Mouse (Mus musculus) E14TG2a.4 (cell line): ENCODE data around the gene 3110082J24Rik.

Experiments used
- H3K27me3 ChIP-seq: 2 replicates; pipeline ENCODE4 v1.6.1; 2014; ENCODE audit warnings: low read length, control low read depth; ENCODE audit not compliant: insufficient read depth
- H3K36me3 ChIP-seq: 2 replicates; pipeline ENCODE4 v1.6.1; 2014; ENCODE audit warnings: low read length, control low read depth; ENCODE audit not compliant: insufficient read depth
- H3K4me1 ChIP-seq: replicated peaks from 2 replicates; pipeline ENCODE4 v1.6.1; 2014; ENCODE audit warnings: low read depth, low read length, control low read depth
- H3K4me3 ChIP-seq: replicated peaks from 2 replicates; pipeline ENCODE4 v1.5.1; 2014; ENCODE audit warnings: mild to moderate bottlenecking, low read length
- H3K9me3 ChIP-seq: 2 replicates; pipeline ENCODE4 v1.6.1; 2014; ENCODE audit warnings: low read length, control low read depth
- CTCF ChIP-seq: conservative IDR thresholded peaks from 2 replicates; pipeline ENCODE4 v1.5.1; 2014; ENCODE audit warnings: low read length
- NANOG ChIP-seq: IDR thresholded peaks from 2 replicates; pipeline ENCODE4 v1.6.1; 2014; ENCODE audit warnings: borderline replicate concordance, low read length, mixed read lengths
- POU5F1 ChIP-seq: IDR thresholded peaks from 2 replicates; pipeline ENCODE4 v1.6.1; 2014; ENCODE audit warnings: low read length, borderline replicate concordance

The 3110082J24Rik gene

DNA sequence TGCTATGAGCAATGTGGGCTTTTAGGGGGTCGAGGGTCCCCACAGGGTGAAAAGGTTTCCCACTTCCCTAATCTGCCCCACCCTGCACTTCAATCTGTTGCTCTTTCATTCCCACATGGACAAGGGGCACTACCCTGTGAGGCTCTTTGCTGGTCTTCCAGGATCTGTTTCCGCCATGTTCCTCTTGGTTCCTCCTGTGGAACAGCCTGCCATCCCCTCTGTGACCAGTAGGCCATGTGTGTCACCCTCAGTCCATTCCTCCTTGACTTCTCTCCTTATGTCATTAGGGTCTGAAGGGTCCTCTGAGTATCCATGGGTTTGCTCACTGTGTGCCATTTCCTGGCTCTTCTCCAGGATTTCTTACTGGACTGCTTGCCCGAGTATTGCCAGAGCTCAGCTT lies 5.9 kb upstream of the 3110082J24Rik start:
- Histone ChIP-seq H3K4me3 (peak overlapping the region; percentile 45), H3K4me1 (peaks cover 68% of the 10 kb centered on the region)
- TF ChIP-seq CTCF, result no peak; the same call in 1 of the 2 replicates
- no peak for TF ChIP-seq POU5F1
- TF ChIP-seq NANOG, result no peak

DNA sequence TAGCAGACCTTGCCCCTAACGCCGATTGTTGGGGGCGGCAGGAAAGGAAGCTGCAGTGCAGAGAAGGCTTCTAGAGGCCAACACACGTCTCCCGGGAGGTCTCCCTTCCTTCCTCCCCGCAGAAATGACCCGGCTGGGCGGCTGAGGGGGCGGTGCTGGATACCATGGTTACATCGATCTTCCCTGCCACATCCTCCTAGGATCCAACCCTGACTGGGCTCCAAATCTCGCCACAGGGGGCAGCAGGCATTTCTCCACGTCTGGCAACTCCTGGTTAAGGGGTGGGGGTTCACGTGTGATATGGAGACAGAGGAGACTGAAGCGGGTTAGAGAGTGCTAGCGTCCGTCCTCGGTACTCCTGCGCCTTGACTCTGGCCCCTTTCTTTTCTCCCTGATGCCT lies 5.2 kb upstream of the 3110082J24Rik start:
- no peak for TF ChIP-seq POU5F1
- no peak for TF ChIP-seq CTCF
- TF ChIP-seq NANOG, result no peak
- no peaks in the 10 kb centered on the region for H3K36me3 ChIP-seq
- H3K4me3 ChIP-seq, result peak overlapping the region; percentile 45
- H3K27me3 ChIP-seq, result peaks cover 91% of the 10 kb centered on the region
- no peaks in the 10 kb centered on the region for H3K9me3 ChIP-seq
- peaks cover 68% of the 10 kb centered on the region for H3K4me1 ChIP-seq

More for the DNA sequence above, 5.9 kb upstream of the 3110082J24Rik start:
- Histone ChIP-seq H3K36me3 (peaks cover 5% of the 10 kb centered on the region; the same call in 1 of the 2 replicates), H3K27me3 (peaks cover 84% of the 10 kb centered on the region), H3K9me3 (no peaks in the 10 kb centered on the region)

DNA sequence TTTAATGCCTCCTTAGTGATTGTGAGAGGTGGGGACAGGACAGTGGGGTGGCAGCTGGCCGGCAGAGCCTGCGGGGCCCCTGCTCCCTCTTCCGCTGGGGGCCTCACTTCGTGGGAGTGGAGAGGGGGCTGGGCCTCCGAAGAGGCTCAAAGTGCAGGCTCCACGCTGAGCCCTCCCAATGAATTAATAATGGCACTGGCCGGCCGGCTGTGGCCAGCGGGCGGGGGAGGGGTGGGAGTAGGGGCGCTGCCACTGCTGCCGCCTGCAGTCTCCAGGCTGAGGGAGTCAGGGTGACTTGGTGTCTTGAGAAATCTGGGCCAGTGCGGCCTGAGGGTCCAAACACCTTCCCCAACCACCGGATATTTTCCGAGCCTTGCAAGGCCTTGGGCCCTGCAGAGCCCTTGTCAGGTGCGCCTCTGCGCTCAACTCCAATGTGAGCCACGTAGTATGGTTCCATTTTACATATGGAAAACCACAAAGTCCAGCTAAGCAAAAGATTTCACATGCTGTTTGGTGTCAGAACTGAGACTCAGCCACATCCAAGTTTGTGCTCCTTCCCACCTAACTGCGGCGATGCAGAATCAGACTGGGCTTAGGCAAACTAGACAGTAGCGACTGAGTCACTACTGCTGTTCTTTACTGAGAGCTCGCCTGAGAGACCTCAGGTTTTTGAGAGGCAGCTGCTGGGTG lies 4.6 kb upstream of the 3110082J24Rik start:
- Histone ChIP-seq H3K4me3 (peak overlapping the region; percentile 45), H3K27me3 (peaks cover 93% of the 10 kb centered on the region), H3K9me3 (no peaks in the 10 kb centered on the region), H3K4me1 (peaks cover 68% of the 10 kb centered on the region), H3K36me3 (no peaks in the 10 kb centered on the region)
- TF ChIP-seq CTCF (no peak), POU5F1 (no peak), NANOG (no peak)

DNA sequence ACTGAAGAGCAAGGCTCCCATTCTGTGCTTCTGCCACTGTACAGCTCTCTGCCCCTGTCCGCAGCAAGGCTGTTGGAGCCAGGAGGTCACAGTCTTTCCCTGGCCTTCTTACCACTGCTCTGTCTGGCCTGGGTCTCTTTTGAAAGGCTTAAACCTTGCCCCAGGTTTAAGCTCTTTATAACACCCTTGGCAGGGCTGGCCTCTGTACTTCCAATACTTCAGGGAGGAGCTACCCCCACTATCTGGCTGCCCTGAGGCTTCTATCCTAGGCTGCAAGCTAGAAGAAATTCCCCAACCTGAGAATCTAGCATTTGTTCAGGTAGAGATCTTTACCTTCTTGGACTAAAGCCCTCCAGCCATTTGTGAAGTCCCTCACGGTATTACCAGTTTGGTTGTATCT lies 4.0 kb upstream of the 3110082J24Rik start:
- Histone ChIP-seq H3K4me3 (no peak overlapping the region), H3K9me3 (no peaks in the 10 kb centered on the region), H3K27me3 (peaks cover 94% of the 10 kb centered on the region), H3K36me3 (no peaks in the 10 kb centered on the region), H3K4me1 (peaks cover 68% of the 10 kb centered on the region)
- TF ChIP-seq CTCF, result no peak
- TF ChIP-seq POU5F1, result no peak
- TF ChIP-seq NANOG, result no peak

DNA sequence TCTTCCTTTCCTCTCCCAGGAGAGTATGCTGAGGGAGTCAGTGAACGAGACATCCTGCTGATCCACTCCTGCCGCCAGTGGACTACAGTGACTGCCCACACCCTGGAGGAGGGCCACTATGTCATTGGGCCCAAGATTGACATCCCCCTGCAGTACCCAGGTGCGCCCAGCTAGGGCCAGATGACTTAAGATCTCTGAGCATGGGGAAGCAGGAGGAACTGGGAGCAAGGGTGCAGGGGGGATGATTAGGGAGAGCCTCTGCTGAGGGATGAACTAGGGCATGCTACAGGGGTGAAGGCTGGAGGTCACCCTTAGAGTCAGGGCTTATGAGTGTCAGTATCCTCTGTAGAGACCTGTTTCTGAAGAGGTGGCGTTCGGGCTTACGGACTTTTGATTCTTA lies 2.3 kb upstream of the 3110082J24Rik start:
- no peak overlapping the region for H3K4me3 ChIP-seq
- no peaks in the 10 kb centered on the region for H3K36me3 ChIP-seq
- no peak for TF ChIP-seq NANOG
- no peak for TF ChIP-seq POU5F1
- no peak for TF ChIP-seq CTCF
- no peaks in the 10 kb centered on the region for H3K9me3 ChIP-seq
- H3K27me3 ChIP-seq, result peaks cover 89% of the 10 kb centered on the region
- H3K4me1 ChIP-seq, result peaks cover 65% of the 10 kb centered on the region

DNA sequence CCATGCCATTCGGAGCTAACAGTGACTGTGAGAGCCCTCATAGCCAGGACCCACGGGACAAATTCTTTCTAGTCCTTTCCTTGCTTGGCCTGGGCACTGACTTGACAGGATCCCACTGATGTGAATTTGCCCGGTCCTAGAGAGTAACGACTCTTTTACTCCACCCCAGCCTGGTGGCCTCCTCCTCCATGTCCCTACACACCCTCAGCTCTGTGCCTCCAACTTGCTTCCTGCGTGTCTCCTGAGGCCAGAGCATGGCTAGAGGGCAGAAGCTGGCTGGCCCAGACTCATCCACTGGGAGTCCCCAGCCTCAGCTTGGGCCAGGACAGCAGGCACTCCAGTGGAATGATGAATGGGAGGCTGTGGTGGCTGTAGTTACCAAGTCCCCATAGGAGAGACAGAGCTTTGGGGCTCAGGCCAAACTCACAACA lies 1.7 kb upstream of the 3110082J24Rik start:
- Histone ChIP-seq H3K27me3 (peaks cover 89% of the 10 kb centered on the region), H3K36me3 (no peaks in the 10 kb centered on the region), H3K4me3 (peak overlapping the region; percentile 27; the same call in 1 of the 2 replicates), H3K9me3 (no peaks in the 10 kb centered on the region), H3K4me1 (peaks cover 63% of the 10 kb centered on the region)
- TF ChIP-seq NANOG, result no peak
- no peak for TF ChIP-seq CTCF
- no peak for TF ChIP-seq POU5F1

DNA sequence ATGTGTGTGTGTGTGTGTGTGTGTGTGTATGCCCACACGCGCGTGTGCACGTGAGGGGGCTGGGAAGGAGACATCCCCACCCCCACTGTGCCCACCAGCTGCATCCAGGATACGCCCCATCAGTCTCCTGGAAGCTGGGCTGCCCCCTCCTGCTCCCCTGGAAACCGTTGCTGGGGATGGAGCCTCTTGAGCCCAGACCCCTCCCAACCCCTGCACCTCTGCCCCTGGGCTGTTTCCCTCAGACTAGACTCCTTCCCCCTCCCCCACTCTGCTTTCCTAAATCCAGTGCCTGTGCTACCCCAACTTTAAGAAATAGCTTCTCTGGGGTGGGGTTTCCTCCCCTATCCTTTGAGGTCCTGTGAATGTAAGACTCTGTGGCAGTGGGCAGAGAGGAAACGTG lies 1.3 kb upstream of the 3110082J24Rik start:
- Histone ChIP-seq H3K4me3 (peak overlapping the region; percentile 27; the same call in 1 of the 2 replicates), H3K27me3 (peaks cover 86% of the 10 kb centered on the region), H3K36me3 (no peaks in the 10 kb centered on the region), H3K9me3 (no peaks in the 10 kb centered on the region), H3K4me1 (peaks cover 63% of the 10 kb centered on the region)
- no peak for TF ChIP-seq POU5F1
- no peak for TF ChIP-seq CTCF
- TF ChIP-seq NANOG, result no peak

DNA sequence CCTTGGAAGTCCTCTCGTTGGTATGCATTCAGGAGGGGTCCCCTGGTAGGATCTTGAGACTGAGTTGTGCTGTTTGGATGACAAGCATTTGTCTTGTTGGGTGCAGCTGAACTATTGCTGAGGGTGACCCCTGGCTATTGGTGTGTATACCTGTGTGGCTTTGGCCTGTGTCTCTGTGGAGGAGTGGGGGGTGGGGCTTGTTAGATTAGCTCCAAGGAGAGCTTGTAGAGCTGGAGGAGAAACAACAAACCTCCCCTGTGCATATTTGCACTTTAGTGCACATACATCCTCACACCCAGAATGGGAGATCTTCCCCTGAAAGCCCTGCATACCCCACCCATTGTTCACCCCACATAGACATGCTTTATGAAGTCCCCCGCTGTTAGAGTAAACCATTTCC lies 870 bp upstream of the 3110082J24Rik start:
- TF ChIP-seq POU5F1, result no peak
- H3K36me3 ChIP-seq, result no peaks in the 10 kb centered on the region
- peaks cover 60% of the 10 kb centered on the region for H3K4me1 ChIP-seq
- H3K9me3 ChIP-seq, result no peaks in the 10 kb centered on the region
- H3K4me3 ChIP-seq, result peak overlapping the region; percentile 27; the same call in 1 of the 2 replicates
- peaks cover 82% of the 10 kb centered on the region for H3K27me3 ChIP-seq
